Mouse (Mus musculus): ENCODE data around the gene Sema6d. TPM values are rescaled to one million over a fixed set of nuclear protein-coding genes. Genes with fewer than 3 reads are reported as not detected.

The Sema6d gene
- polyA plus RNA-seq, 1 experiment from 2014 or later, result 27.9 TPM

GRCm38 (mm10) chr2:124661316-124661715 is 571.5 kb downstream of the Sema6d start:
- WGBS, result 97% methylated on average over 9 of the region's 9 CpGs
- Histone ChIP-seq H3K9ac (ENCODE audit: low read length) (no peak overlapping the region), H3K36me3 (ENCODE audit: control insufficient read depth, insufficient read depth, low read length) (peaks cover 7% of the 10 kb centered on the region)

GRCm38 (mm10) chr2:124662257-124662656 is 572.5 kb downstream of the Sema6d start:
- ATAC-seq (ENCODE audit: insufficient read depth, low FRiP score, low TSS enrichment), result no peak
- 59% methylated on average over 5 of the region's 5 CpGs for WGBS
- peaks cover 7% of the 10 kb centered on the region for H3K36me3 ChIP-seq (ENCODE audit: control insufficient read depth, insufficient read depth, low read length)

More at GRCm38 (mm10) chr2:124661316-124661715, 571.5 kb downstream of the Sema6d start:
- Histone ChIP-seq H3K9me3 (ENCODE audit: control insufficient read depth, low read length) (no peaks in the 10 kb centered on the region), H3K4me1 (ENCODE audit: control insufficient read depth, insufficient read depth, low read length) (no peaks in the 10 kb centered on the region), H3K27me3 (ENCODE audit: control insufficient read depth, insufficient read depth, low read length) (no peaks in the 10 kb centered on the region), H3K4me3 (ENCODE audit: low read depth, low read length) (no peak overlapping the region), H3K27ac (ENCODE audit: low read depth, low read length) (no peak overlapping the region), H3K4me2 (ENCODE audit: low read depth) (no peak overlapping the region)
- ATAC-seq (ENCODE audit: insufficient read depth, low FRiP score, low TSS enrichment) (no peak), DNase-seq (ENCODE audit: low spot score) (no peak)

GRCm38 (mm10) chr2:124664191-124664590 is 574.4 kb downstream of the Sema6d start:
- WGBS, result 96% methylated on average over 16 of the region's 16 CpGs
- DNase-seq (ENCODE audit: low spot score) (no peak), ATAC-seq (ENCODE audit: insufficient read depth, low FRiP score, low TSS enrichment) (no peak)
- Histone ChIP-seq H3K4me3 (ENCODE audit: low read depth, low read length) (no peak overlapping the region), H3K4me1 (ENCODE audit: control insufficient read depth, insufficient read depth, low read length) (no peaks in the 10 kb centered on the region), H3K36me3 (ENCODE audit: control insufficient read depth, insufficient read depth, low read length) (peaks cover 3% of the 10 kb centered on the region; the same call in 1 of the 2 replicates), H3K9ac (ENCODE audit: low read length) (no peak overlapping the region), H3K9me3 (ENCODE audit: control insufficient read depth, low read length) (no peaks in the 10 kb centered on the region), H3K27me3 (ENCODE audit: control insufficient read depth, insufficient read depth, low read length) (no peaks in the 10 kb centered on the region), H3K27ac (ENCODE audit: low read depth, low read length) (no peak overlapping the region), H3K4me2 (ENCODE audit: low read depth) (no peak overlapping the region)

More at GRCm38 (mm10) chr2:124662257-124662656, 572.5 kb downstream of the Sema6d start:
- H3K9ac ChIP-seq (ENCODE audit: low read length), result no peak overlapping the region
- no peak overlapping the region for H3K4me3 ChIP-seq (ENCODE audit: low read depth, low read length)
- no peaks in the 10 kb centered on the region for H3K4me1 ChIP-seq (ENCODE audit: control insufficient read depth, insufficient read depth, low read length)
- no peak overlapping the region for H3K4me2 ChIP-seq (ENCODE audit: low read depth)
- H3K27me3 ChIP-seq (ENCODE audit: control insufficient read depth, insufficient read depth, low read length), result no peaks in the 10 kb centered on the region
- DNase-seq (ENCODE audit: low spot score), result no peak
- H3K27ac ChIP-seq (ENCODE audit: low read depth, low read length), result no peak overlapping the region
- no peaks in the 10 kb centered on the region for H3K9me3 ChIP-seq (ENCODE audit: control insufficient read depth, low read length)

GRCm38 (mm10) chr2:124668431-124668830 is 578.7 kb downstream of the Sema6d start:
- H3K9me3 ChIP-seq (ENCODE audit: control insufficient read depth, low read length), result no peaks in the 10 kb centered on the region
- H3K27me3 ChIP-seq (ENCODE audit: control insufficient read depth, insufficient read depth, low read length), result no peaks in the 10 kb centered on the region
- H3K4me2 ChIP-seq (ENCODE audit: low read depth), result no peak overlapping the region
- no peak overlapping the region for H3K9ac ChIP-seq (ENCODE audit: low read length)
- no peak overlapping the region for H3K27ac ChIP-seq (ENCODE audit: low read depth, low read length)
- WGBS, result 95% methylated on average over 1 of the region's 1 CpGs
- peaks cover 3% of the 10 kb centered on the region; the same call in 1 of the 2 replicates for H3K36me3 ChIP-seq (ENCODE audit: control insufficient read depth, insufficient read depth, low read length)
- ATAC-seq (ENCODE audit: insufficient read depth, low FRiP score, low TSS enrichment) (no peak), DNase-seq (ENCODE audit: low spot score) (no peak)
- no peaks in the 10 kb centered on the region for H3K4me1 ChIP-seq (ENCODE audit: control insufficient read depth, insufficient read depth, low read length)
- no peak overlapping the region for H3K4me3 ChIP-seq (ENCODE audit: low read depth, low read length)

- ATAC-seq (ENCODE audit: insufficient read depth, low FRiP score, low TSS enrichment), result no peak
- Histone ChIP-seq H3K4me2 (ENCODE audit: low read depth) (no peak overlapping the region), H3K9ac (ENCODE audit: low read length) (no peak overlapping the region), H3K27me3 (ENCODE audit: control insufficient read depth, insufficient read depth, low read length) (no peaks in the 10 kb centered on the region), H3K4me3 (ENCODE audit: low read depth, low read length) (no peak overlapping the region), H3K4me1 (ENCODE audit: control insufficient read depth, insufficient read depth, low read length) (no peaks in the 10 kb centered on the region), H3K9me3 (ENCODE audit: control insufficient read depth, low read length) (no peaks in the 10 kb centered on the region), H3K27ac (ENCODE audit: low read depth, low read length) (no peak overlapping the region), H3K36me3 (ENCODE audit: control insufficient read depth, insufficient read depth, low read length) (no peaks in the 10 kb centered on the region)
- no peak for DNase-seq (ENCODE audit: low spot score)
These were observed 583.3 kb downstream of the Sema6d start for GRCm38 (mm10) chr2:124673117-124673516.

- ATAC-seq (ENCODE audit: insufficient read depth, low FRiP score, low TSS enrichment) (no peak), DNase-seq (ENCODE audit: low spot score) (no peak)
- H3K9ac ChIP-seq (ENCODE audit: low read length), result no peak overlapping the region
- no peaks in the 10 kb centered on the region for H3K36me3 ChIP-seq (ENCODE audit: control insufficient read depth, insufficient read depth, low read length)
- 87% methylated on average over 5 of the region's 5 CpGs for WGBS
- H3K27me3 ChIP-seq (ENCODE audit: control insufficient read depth, insufficient read depth, low read length), result no peaks in the 10 kb centered on the region
- no peak overlapping the region for H3K27ac ChIP-seq (ENCODE audit: low read depth, low read length)
- H3K9me3 ChIP-seq (ENCODE audit: control insufficient read depth, low read length), result no peaks in the 10 kb centered on the region
- no peaks in the 10 kb centered on the region for H3K4me1 ChIP-seq (ENCODE audit: control insufficient read depth, insufficient read depth, low read length)
- H3K4me3 ChIP-seq (ENCODE audit: low read depth, low read length), result no peak overlapping the region
- H3K4me2 ChIP-seq (ENCODE audit: low read depth), result no peak overlapping the region
These were observed 594.7 kb downstream of the Sema6d start for GRCm38 (mm10) chr2:124684481-124684901.

- no peak overlapping the region for H3K27ac ChIP-seq (ENCODE audit: low read depth, low read length)
- H3K4me3 ChIP-seq (ENCODE audit: low read depth, low read length), result no peak overlapping the region
- 100% methylated on average over 1 of the region's 1 CpGs for WGBS
- ATAC-seq (ENCODE audit: insufficient read depth, low FRiP score, low TSS enrichment) (no peak), DNase-seq (ENCODE audit: low spot score) (no peak)
- no peaks in the 10 kb centered on the region for H3K4me1 ChIP-seq (ENCODE audit: control insufficient read depth, insufficient read depth, low read length)
- no peaks in the 10 kb centered on the region for H3K36me3 ChIP-seq (ENCODE audit: control insufficient read depth, insufficient read depth, low read length)
- H3K9me3 ChIP-seq (ENCODE audit: control insufficient read depth, low read length), result no peaks in the 10 kb centered on the region
- no peak overlapping the region for H3K4me2 ChIP-seq (ENCODE audit: low read depth)
- no peaks in the 10 kb centered on the region for H3K27me3 ChIP-seq (ENCODE audit: control insufficient read depth, insufficient read depth, low read length)
- H3K9ac ChIP-seq (ENCODE audit: low read length), result no peak overlapping the region
These were observed 600.6 kb downstream of the Sema6d start for GRCm38 (mm10) chr2:124690372-124690771.

GRCm38 (mm10) chr2:124702621-124703020 is 612.9 kb downstream of the Sema6d start:
- ATAC-seq (ENCODE audit: insufficient read depth, low FRiP score, low TSS enrichment), result no peak
- no peak overlapping the region for H3K4me3 ChIP-seq (ENCODE audit: low read depth, low read length)
- no peak for DNase-seq (ENCODE audit: low spot score)

GRCm38 (mm10) chr2:124704922-124705321 is 615.2 kb downstream of the Sema6d start:
- no peak for ATAC-seq (ENCODE audit: insufficient read depth, low FRiP score, low TSS enrichment)
- Histone ChIP-seq H3K9me3 (ENCODE audit: control insufficient read depth, low read length) (no peaks in the 10 kb centered on the region), H3K4me1 (ENCODE audit: control insufficient read depth, insufficient read depth, low read length) (no peaks in the 10 kb centered on the region; the same call in 1 of the 2 replicates), H3K9ac (ENCODE audit: low read length) (no peak overlapping the region), H3K4me3 (ENCODE audit: low read depth, low read length) (no peak overlapping the region), H3K27me3 (ENCODE audit: control insufficient read depth, insufficient read depth, low read length) (no peaks in the 10 kb centered on the region), H3K36me3 (ENCODE audit: control insufficient read depth, insufficient read depth, low read length) (no peaks in the 10 kb centered on the region), H3K4me2 (ENCODE audit: low read depth) (no peak overlapping the region), H3K27ac (ENCODE audit: low read depth, low read length) (no peak overlapping the region)
- WGBS, result 65% methylated on average over 4 of the region's 4 CpGs
- DNase-seq (ENCODE audit: low spot score), result no peak

More at GRCm38 (mm10) chr2:124702621-124703020, 612.9 kb downstream of the Sema6d start:
- no peaks in the 10 kb centered on the region for H3K27me3 ChIP-seq (ENCODE audit: control insufficient read depth, insufficient read depth, low read length)
- no peaks in the 10 kb centered on the region for H3K9me3 ChIP-seq (ENCODE audit: control insufficient read depth, low read length)
- H3K4me1 ChIP-seq (ENCODE audit: control insufficient read depth, insufficient read depth, low read length), result no peaks in the 10 kb centered on the region
- no peak overlapping the region for H3K27ac ChIP-seq (ENCODE audit: low read depth, low read length)
- 92% methylated on average over 10 of the region's 10 CpGs for WGBS
- no peak overlapping the region for H3K4me2 ChIP-seq (ENCODE audit: low read depth)
- H3K9ac ChIP-seq (ENCODE audit: low read length), result no peak overlapping the region
- no peaks in the 10 kb centered on the region for H3K36me3 ChIP-seq (ENCODE audit: control insufficient read depth, insufficient read depth, low read length)

Data from neural tube, embryonic 11.5 days (tissue).